Mouse (Mus musculus) embryonic facial prominence, embryonic 15.5 days (tissue): ENCODE measurements around the gene Faf2. TPM values are rescaled to one million over a fixed set of nuclear protein-coding genes. Genes with fewer than 3 reads are reported as not detected.
"Not testable (repeated sequence)": the region's sequence is repeated elsewhere in the genome, so short reads cannot be mapped to it uniquely, and the experiment has no call there.

Experiments
- ATAC-seq: fragments of 200-750 bp; cut with Nextera tagmentation; 2 replicates; pipeline ENCODE4 v1.8.0; 2017; ENCODE audit warnings: low read depth, moderate TSS enrichment; ENCODE audit not compliant: insufficient number of reproducible peaks, low FRiP score, low TSS enrichment
- H3K27ac ChIP-seq: fragments of 300-500 bp; sonication (generic); replicated peaks from 2 replicates; pipeline ENCODE4 v1.5.1; 2015; ENCODE audit warnings: mild to moderate bottlenecking, inconsistent platforms
- H3K27me3 ChIP-seq: fragments of 300-500 bp; sonication (generic); 2 replicates; pipeline ENCODE4 v1.6.1; 2015; ENCODE audit warnings: inconsistent platforms
- H3K36me3 ChIP-seq: fragments of 300-500 bp; sonication (generic); 2 replicates; pipeline ENCODE4 v1.6.1; 2015; ENCODE audit warnings: mild to moderate bottlenecking, inconsistent platforms
- H3K4me1 ChIP-seq: fragments of 300-500 bp; sonication (generic); 2 replicates; pipeline ENCODE4 v1.6.1; 2015; ENCODE audit warnings: inconsistent platforms
- H3K4me2 ChIP-seq: fragments of 300-500 bp; sonication (generic); replicated peaks from 2 replicates; pipeline ENCODE4 v1.6.1; 2015; ENCODE audit warnings: mild to moderate bottlenecking, inconsistent platforms
- H3K4me3 ChIP-seq: fragments of 300-500 bp; sonication (generic); replicated peaks from 2 replicates; pipeline ENCODE4 v1.5.1; 2015; ENCODE audit warnings: mild to moderate bottlenecking, inconsistent platforms
- H3K9ac ChIP-seq: fragments of 300-500 bp; sonication (generic); 2 replicates; pipeline ENCODE4 v1.6.1; 2015; ENCODE audit warnings: inconsistent platforms
- H3K9me3 ChIP-seq: fragments of 300-500 bp; sonication (generic); replicated peaks from 2 replicates; pipeline ENCODE4 v1.6.1; 2016; ENCODE audit warnings: inconsistent platforms
- WGBS: fragments of 180-500 bp; shearing (Covaris S2); methylation state at CpG from one replicate; pipeline ENCODE4 v1.1.7; 2015; 5-methylcytosine and 5-hydroxymethylcytosine counted together
- polyA plus RNA-seq: library from polyadenylated mRNA; unstranded; fragments of >200 nt; fragmentation: Nextera tagmentation; extraction: Ambion mirVana; gene quantifications from 2 replicates; pipeline ENCODE4 v1.2.1, GENCODE M21; 2015

The Faf2 gene
- polyA plus RNA-seq, 1 experiment from 2014 or later, result 77.6 TPM

DNA sequence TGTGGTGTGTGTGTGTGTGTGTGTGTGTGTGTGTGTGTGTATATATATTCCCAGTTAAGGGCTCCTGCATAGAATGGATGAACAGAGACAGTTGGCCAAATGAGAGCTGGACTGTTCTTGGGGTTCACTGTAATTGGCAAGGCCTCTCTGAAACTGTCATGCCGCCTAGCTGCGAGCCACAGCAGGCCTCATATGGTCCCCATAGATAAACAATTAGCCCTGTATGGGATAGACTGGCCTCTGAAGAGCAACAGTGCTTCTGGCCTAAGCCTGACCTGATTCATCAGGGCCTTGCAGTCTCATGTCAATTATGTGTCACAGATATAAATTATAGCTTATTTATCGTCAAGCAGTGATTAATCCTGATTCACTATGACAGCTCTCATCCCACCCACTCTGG is 13.6 kb upstream of the Faf2 start:
- Histone ChIP-seq H3K9ac (no peak overlapping the region), H3K36me3 (peaks cover 3% of the 10 kb centered on the region; the same call in 1 of the 2 replicates)
- WGBS, result 68% methylated on average over 3 of the region's 3 CpGs

DNA sequence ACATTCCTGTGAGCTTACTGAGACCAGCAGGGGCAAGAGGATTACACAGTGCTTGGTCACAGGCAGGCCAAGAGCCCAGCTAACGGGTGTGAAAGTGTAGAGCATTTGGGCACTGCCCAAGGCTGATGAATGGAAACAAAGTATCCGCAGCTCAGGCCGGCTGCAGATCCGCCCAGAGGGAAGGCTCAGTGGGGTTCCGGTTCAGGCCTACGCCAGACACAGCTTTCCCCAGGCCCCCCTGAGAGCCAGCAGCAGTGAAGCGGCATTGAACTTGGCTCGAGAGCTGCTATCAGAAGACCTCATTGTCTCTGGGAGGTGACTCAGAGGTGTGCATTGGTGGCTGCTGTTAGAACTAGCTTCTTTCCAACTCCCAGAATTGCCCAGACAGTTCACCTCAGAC is 12.9 kb upstream of the Faf2 start:
- 20% methylated on average over 8 of the region's 8 CpGs for WGBS
- Histone ChIP-seq H3K9ac (no peak overlapping the region), H3K4me2 (peak overlapping the region; percentile 15; the same call in 1 of the 2 replicates), H3K9me3 (no peaks in the 10 kb centered on the region), H3K27ac (0 out of 2 replicates have a peak overlapping the region, but pooled peaks have one; percentile 22), H3K36me3 (peaks cover 3% of the 10 kb centered on the region; the same call in 1 of the 2 replicates), H3K4me3 (no peak overlapping the region), H3K4me1 (peaks cover 24% of the 10 kb centered on the region), H3K27me3 (no peaks in the 10 kb centered on the region)
- no peak for ATAC-seq

More for the DNA sequence above, 13.6 kb upstream of the Faf2 start:
- H3K4me1 ChIP-seq, result peaks cover 24% of the 10 kb centered on the region
- H3K27me3 ChIP-seq, result no peaks in the 10 kb centered on the region
- H3K4me3 ChIP-seq, result no peak overlapping the region
- ATAC-seq, result no peak
- H3K4me2 ChIP-seq, result no peak overlapping the region
- no peak overlapping the region for H3K27ac ChIP-seq
- no peaks in the 10 kb centered on the region for H3K9me3 ChIP-seq

DNA sequence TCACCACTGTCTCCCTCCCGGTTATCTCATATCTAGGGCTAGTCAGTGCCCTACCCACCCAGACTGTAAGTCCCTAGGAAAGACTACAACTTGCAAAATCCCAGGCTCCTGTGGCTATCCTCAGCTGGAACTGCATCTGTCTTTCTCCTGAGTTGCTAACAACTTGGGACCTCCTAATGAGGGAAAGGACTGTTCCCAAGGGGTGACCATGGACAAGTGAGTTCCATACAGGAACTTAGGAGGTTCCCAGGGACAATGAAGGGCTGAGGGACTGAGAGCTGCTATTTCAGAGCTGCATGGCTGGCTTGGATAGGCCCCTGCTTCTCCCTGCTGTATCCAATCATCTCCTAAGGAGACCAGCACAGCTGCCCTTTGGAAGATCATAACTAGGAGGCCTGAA is 12.3 kb upstream of the Faf2 start:
- H3K27ac ChIP-seq, result peak overlapping the region; percentile 22; the same call in 1 of the 2 replicates
- H3K9me3 ChIP-seq, result no peaks in the 10 kb centered on the region
- 14% methylated on average over 1 of the region's 1 CpGs for WGBS
- H3K36me3 ChIP-seq, result peaks cover under 1% of the 10 kb centered on the region; the same call in 1 of the 2 replicates
- no peak for ATAC-seq
- H3K9ac ChIP-seq, result no peak overlapping the region
- H3K4me1 ChIP-seq, result peaks cover 24% of the 10 kb centered on the region
- peak overlapping the region; percentile 15; the same call in 1 of the 2 replicates for H3K4me2 ChIP-seq
- no peak overlapping the region for H3K4me3 ChIP-seq
- no peaks in the 10 kb centered on the region for H3K27me3 ChIP-seq

DNA sequence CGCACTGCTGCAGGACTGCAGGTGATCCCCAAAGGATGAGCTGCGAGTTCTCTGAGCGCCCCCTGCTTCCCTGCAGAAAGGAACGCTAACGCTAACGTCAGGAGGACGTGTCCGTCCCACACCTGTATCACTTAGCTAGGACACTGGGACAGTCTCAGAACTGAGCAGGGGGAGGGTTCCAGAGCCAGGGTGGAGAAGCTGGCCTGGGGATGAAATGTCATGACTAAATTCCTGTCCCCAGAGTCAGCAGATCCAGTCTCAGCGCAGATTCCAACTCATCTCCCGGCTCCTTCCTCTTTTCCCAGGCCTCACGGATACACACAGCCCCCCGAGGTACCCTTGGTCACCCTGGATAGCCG is 11.0 kb upstream of the Faf2 start:
- peak overlapping the region; percentile 72 for H3K27ac ChIP-seq
- peak overlapping the region; percentile 92 for H3K4me2 ChIP-seq
- peak overlapping the region; percentile 73 for H3K9ac ChIP-seq
- peaks cover 24% of the 10 kb centered on the region for H3K4me1 ChIP-seq
- no peaks in the 10 kb centered on the region for H3K27me3 ChIP-seq
- H3K4me3 ChIP-seq, result peak overlapping the region; percentile 77
- 8% methylated on average over 13 of the region's 13 CpGs for WGBS
- no peak for ATAC-seq
- no peaks in the 10 kb centered on the region for H3K36me3 ChIP-seq
- no peaks in the 10 kb centered on the region for H3K9me3 ChIP-seq

DNA sequence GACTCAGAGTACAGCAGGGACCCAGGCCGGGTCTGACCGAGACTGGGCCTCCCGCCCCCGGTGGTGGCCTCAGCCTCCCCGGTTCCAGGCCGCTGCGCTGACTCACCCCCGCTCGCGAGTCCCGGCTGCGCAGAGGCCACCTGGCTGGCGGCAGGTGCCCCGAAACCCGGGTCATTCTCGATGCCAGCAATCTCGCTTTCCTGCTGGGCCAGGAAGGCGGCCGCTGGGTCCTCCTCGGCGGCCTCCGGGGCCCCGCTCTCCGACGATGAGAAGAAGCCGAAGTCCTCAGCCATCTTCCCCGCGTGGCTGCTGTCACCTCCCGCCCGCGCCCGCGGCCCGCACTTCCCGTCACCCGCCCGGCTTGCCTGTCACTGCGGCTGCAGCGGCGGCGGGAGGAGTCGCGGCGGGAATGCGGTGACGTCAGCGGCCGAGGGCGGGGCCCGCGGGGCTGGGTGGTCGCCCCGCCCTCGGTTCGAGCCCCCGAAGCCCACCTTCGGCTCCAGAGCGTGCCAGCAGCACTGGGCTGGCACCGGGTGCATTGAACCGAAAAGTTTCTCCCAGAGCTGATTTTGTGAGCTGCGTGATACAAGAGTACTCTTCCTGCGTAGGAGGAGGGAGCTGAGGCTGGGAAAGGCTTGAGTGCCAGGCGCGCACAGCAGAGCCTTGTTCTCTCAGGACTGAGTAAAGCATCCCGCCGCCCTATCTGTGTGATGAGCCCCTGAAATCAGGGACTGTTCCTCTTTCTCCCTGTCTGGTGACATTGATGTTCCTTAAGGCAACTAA is 10.4 kb upstream of the Faf2 start, which contains the start of gene Cltb:
Cltb (minus strand) TSS at position 373 of the 783 bp plus-strand sequence.
- under 1% methylated on average over 64 of the region's 66 CpGs for WGBS

DNA sequence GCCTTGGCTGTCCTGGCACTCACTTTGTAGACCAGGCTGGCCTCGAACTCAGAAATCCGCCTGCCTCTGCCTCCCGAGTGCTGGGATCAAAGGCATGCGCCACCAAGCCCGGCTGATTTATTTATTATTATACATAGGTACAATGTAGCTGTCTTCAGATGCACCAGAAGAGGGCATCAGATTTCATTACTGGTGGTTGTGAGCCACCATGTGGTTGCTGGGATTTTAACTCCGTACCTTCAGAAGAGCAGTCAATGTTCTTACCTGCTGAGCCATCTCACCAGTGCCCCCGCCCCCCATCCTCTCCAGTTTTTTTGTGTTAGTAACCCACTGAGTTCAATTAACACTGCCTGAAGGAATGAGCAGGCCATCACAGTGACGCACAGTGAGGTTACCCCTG is 8.4 kb upstream of the Faf2 start:
- peaks cover 24% of the 10 kb centered on the region for H3K4me1 ChIP-seq
- H3K9ac ChIP-seq, ATAC-seq, H3K27me3 ChIP-seq, H3K4me3 ChIP-seq, H3K4me2 ChIP-seq, H3K9me3 ChIP-seq, H3K27ac ChIP-seq, H3K36me3 ChIP-seq: not testable (repeated sequence)
- WGBS, result 88% methylated on average over 8 of the region's 8 CpGs

More for the DNA sequence above, 10.4 kb upstream of the Faf2 start, which contains the start of gene Cltb:
- ATAC-seq, result peak; percentile 62
- peak within 1 kb of the TSS; percentile 73 for H3K9ac ChIP-seq
- no peaks in the 10 kb centered on the region for H3K27me3 ChIP-seq
- no peaks in the 10 kb centered on the region for H3K9me3 ChIP-seq
- peaks cover 24% of the 10 kb centered on the region for H3K4me1 ChIP-seq
- H3K27ac ChIP-seq, result peak within 1 kb of the TSS; percentile 72
- no peaks in the 10 kb centered on the region for H3K36me3 ChIP-seq
- peak within 1 kb of the TSS; percentile 92 for H3K4me2 ChIP-seq
- peak within 1 kb of the TSS; percentile 77 for H3K4me3 ChIP-seq

DNA sequence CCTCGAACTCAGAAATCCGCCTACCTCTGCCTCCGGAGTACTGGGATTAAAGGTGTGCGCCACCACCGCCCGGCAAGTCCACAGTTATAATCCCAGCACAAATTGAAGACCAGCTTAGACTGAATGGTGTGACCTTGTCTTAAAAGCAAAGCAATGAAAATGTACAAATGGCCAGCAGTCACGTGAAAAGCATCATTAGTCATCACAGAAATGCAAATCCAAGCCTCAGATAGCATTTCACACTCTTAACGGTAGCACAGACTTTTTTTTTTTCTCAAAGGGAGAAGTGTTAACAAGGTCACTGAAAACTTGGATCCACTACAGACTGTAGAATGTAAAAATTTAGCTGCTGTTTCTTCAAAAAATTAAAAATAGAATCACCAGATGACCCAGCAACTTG is 5.3 kb upstream of the Faf2 start:
- no peak overlapping the region for H3K9ac ChIP-seq
- H3K36me3 ChIP-seq, result no peaks in the 10 kb centered on the region
- ATAC-seq, result no peak
- 81% methylated on average over 8 of the region's 8 CpGs for WGBS
- no peak overlapping the region for H3K4me3 ChIP-seq
- no peaks in the 10 kb centered on the region for H3K4me1 ChIP-seq
- H3K4me2 ChIP-seq, result no peak overlapping the region
- H3K27ac ChIP-seq, result no peak overlapping the region
- no peaks in the 10 kb centered on the region; the same call in 1 of the 2 replicates for H3K27me3 ChIP-seq
- H3K9me3 ChIP-seq, result no peaks in the 10 kb centered on the region

DNA sequence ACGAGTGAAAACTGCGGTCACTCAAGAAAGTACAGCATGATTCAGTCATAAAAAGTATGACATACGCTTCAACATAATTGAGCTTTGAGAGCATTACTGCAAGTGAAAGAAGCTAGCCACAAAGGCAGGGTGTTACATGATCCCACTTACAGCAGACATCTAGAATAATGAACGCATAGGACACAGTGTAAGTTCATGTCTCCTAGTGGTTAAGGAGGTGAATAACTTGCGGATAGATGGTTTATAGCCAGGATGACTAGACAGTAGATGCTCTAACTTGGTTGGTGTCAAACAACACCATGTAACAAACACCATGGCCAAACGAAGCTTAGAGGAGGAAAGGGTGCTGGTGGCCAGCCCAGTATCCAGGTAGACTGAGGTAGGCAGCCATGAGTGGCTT is 4.6 kb upstream of the Faf2 start:
- Histone ChIP-seq H3K4me2 (no peak overlapping the region), H3K27ac (no peak overlapping the region), H3K4me3 (no peak overlapping the region), H3K27me3 (no peaks in the 10 kb centered on the region; the same call in 1 of the 2 replicates), H3K4me1 (no peaks in the 10 kb centered on the region), H3K9ac (no peak overlapping the region), H3K9me3 (no peaks in the 10 kb centered on the region), H3K36me3 (no peaks in the 10 kb centered on the region)
- 58% methylated on average over 6 of the region's 6 CpGs for WGBS
- ATAC-seq, result no peak

DNA sequence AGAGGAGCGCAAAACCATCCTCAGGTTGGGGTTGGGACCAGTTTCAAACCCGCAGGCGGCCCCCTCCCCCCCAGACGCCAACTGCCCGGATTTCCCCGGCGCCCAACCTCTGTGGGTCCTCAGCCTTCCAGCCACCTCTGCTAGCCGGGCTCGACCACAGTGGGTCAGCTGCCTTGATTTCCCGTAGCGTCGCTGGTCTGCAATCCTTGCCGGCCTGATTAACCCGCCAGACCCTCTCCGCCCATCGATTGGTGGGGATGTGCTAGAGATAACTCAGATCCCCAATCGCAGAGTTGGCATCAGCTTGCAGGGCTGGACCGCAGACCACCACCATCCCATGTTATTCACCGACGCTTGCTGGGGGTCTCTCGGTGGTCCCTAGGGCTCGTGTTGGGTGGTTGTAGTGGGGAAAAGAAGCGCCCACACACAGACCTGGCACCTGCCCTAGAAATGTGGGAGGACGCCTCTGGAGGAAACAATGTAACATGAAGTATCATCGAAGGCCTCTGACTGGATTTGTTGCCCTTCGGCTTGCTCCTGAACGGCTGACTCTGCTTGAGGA is 457 bp downstream of the Faf2 start:
- under 1% methylated on average over 27 of the region's 27 CpGs for WGBS
- Histone ChIP-seq H3K9ac (peak overlapping the region; percentile 92), H3K4me1 (peaks cover 21% of the 10 kb centered on the region), H3K9me3 (no peaks in the 10 kb centered on the region), H3K4me3 (peak overlapping the region; percentile 94), H3K27ac (peak overlapping the region; percentile 89), H3K36me3 (no peaks in the 10 kb centered on the region), H3K4me2 (peak overlapping the region; percentile 75), H3K27me3 (no peaks in the 10 kb centered on the region; the same call in 1 of the 2 replicates)
- ATAC-seq, result peak; percentile 44

DNA sequence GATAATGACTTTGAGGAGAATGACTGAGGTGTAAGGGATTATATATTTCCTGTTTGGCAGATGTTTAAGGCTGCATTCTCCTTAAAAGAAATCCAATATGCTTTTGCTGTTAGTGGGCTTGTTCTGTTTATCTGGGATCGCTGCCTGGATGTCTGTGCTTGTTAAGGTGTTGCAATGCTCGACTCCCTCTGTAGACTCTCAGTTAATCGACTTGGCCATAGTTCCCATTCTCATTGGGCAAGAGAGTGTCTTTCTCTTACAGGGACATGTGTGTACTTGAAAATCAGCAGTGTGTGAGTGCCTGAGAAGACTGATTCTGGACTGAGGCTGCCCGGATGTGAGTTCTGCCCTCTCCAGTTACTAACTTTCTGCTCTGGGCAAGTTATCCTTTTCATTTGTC is 7.5 kb downstream of the Faf2 start:
- no peak overlapping the region for H3K9ac ChIP-seq
- H3K9me3 ChIP-seq, result no peaks in the 10 kb centered on the region
- no peak overlapping the region for H3K4me2 ChIP-seq
- H3K36me3 ChIP-seq, result no peaks in the 10 kb centered on the region; the same call in 1 of the 2 replicates
- peaks cover 9% of the 10 kb centered on the region; the same call in 1 of the 2 replicates for H3K4me1 ChIP-seq
- H3K27ac ChIP-seq, result 0 out of 2 replicates have a peak overlapping the region, but pooled peaks have one; percentile 28
- H3K27me3 ChIP-seq, result no peaks in the 10 kb centered on the region
- 70% methylated on average over 4 of the region's 4 CpGs for WGBS
- H3K4me3 ChIP-seq, result no peak overlapping the region
- no peak for ATAC-seq

DNA sequence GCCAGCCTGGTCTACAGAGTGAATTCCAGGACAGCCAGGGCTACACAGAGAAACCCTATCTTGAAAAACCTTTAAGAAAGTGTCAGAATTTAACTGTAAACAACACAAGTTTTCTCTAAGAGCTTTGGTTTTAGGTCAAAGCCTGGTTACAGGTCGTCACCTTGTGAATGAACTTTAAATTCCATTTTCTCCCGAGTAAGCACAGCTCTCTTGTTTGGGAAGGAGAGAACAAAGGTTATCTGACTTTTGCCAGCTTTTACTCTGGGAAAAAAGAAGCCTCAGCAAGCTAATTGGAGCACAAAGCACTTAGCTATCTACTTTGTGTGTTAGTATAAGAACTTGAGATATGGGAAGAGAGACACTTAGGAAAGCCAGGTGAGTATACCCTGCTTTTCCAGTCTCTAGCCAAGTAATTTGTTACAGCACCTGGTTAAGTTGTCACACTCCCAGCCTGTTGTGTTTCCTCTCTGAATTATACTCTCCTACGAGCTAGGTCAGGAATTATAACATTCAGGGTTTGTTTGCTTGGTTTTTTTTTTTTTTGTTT is 11.2 kb downstream of the Faf2 start:
- Histone ChIP-seq H3K4me1 (0 out of 2 replicates have a peak, but pooled peaks cover 3% of the 10 kb centered on the region), H3K9me3 (no peaks in the 10 kb centered on the region), H3K4me2 (no peak overlapping the region), H3K27ac (no peak overlapping the region), H3K36me3 (peaks cover 8% of the 10 kb centered on the region; the same call in 1 of the 2 replicates), H3K27me3 (no peaks in the 10 kb centered on the region), H3K4me3 (no peak overlapping the region), H3K9ac (no peak overlapping the region)
- 70% methylated on average over 3 of the region's 3 CpGs for WGBS
- no peak for ATAC-seq
